Mouse (Mus musculus) erythroblast, embryonic 14.5 days (primary cell): ENCODE measurements around the gene Rit1.

ENCODE experiments used
- GATA1 ChIP-seq: IDR thresholded peaks from 2 replicates; pipeline ENCODE4 v1.6.1; 2012; ENCODE audit warnings: low read length, inconsistent platforms, mixed read lengths
- TAL1 ChIP-seq: IDR thresholded peaks from 3 replicates; pipeline ENCODE4 v1.6.1; 2012; ENCODE audit warnings: low read length, inconsistent platforms, mixed read lengths

GRCm38 (mm10) chr3:88677399-88677798 lies 39.2 kb upstream of the Rit1 start:
- no peak for TF ChIP-seq GATA1
- TF ChIP-seq TAL1 = no peak
